Mouse (Mus musculus): Measurements from ENCODE around the gene Ern2. TPM values are rescaled to one million over a fixed set of nuclear protein-coding genes. Genes with fewer than 3 reads are reported as not detected.

Gene Ern2
- not detected for polyA plus RNA-seq (2012; fragmentation: generic; extraction: Trizol)

DNA sequence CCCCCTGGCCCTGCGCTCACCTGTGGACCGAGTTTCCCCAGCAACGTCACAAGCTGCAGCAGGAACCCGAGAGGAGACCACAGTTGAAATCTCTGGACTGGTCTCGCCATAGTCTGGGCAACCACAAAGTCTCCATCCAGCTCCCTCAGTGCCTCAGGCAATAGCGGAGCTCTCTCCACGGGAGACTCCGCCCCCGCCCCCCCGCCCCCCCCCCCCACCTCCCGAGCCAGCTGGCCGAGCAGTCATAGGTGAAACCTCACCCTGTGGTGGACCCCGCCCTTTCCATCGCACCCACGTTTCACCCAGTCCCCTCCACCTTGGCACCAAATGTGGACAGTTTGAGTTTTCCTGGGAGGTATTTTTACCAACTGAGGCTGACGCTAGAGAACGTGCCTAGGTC is at the start of gene Ern2:
Gene Ern2, minus strand, starts transcription at position 165 of the 400 bp plus-strand sequence.
- Histone ChIP-seq H3ac (ENCODE audit: control insufficient read depth, insufficient read length) (no peak within 1 kb of the TSS), H3K4me3 (no peak within 1 kb of the TSS), H3K4me2 (ENCODE audit: low read depth) (no peak within 1 kb of the TSS), H3K36me3 (ENCODE audit: control insufficient read depth, insufficient read depth) (no peaks in the 10 kb centered on the region), H3K79me2 (ENCODE audit: control insufficient read depth, insufficient read depth) (no peaks in the 10 kb centered on the region), H3K27me3 (ENCODE audit: control insufficient read depth, insufficient read depth, insufficient read length) (peaks cover 16% of the 10 kb centered on the region)
- TF ChIP-seq SRF (IDR thresholded peaks at IDR 0.05; ENCODE audit: control insufficient read depth, insufficient read length, low read depth) = no peak
- no peak for TF ChIP-seq MYOD1 (IDR thresholded peaks at IDR 0.05; ENCODE audit: control insufficient read depth in 1 of 3, insufficient read length in 2 of 3, low read depth in 2 of 3)
- TF ChIP-seq MAX (IDR thresholded peaks at IDR 0.05; ENCODE audit: low read depth) = no peak
- no peak for TF ChIP-seq REST (IDR thresholded peaks at IDR 0.05; ENCODE audit: insufficient read depth, insufficient read length)
- TF ChIP-seq E2F4 (IDR thresholded peaks at IDR 0.05; ENCODE audit: insufficient read depth) = no peak
- no peak for TF ChIP-seq TCF12 (IDR thresholded peaks at IDR 0.05; ENCODE audit: insufficient read depth, poor library complexity, severe bottlenecking)
- no peak for TF ChIP-seq CEBPB (IDR thresholded peaks at IDR 0.05; ENCODE audit: insufficient read depth, poor library complexity, severe bottlenecking)
- no peak for TF ChIP-seq USF1 (IDR thresholded peaks at IDR 0.05; ENCODE audit: low read depth)
- TF ChIP-seq TCF3 (IDR thresholded peaks at IDR 0.05; ENCODE audit: insufficient read length, low read depth) = no peak
- no peak for TF ChIP-seq POLR2AphosphoS2 (IDR thresholded peaks at IDR 0.05; ENCODE audit: insufficient read length, low read depth)
- TF ChIP-seq POLR2A (IDR thresholded peaks at IDR 0.05; ENCODE audit: insufficient read length, low read depth) = no peak
- TF ChIP-seq MYOG (IDR thresholded peaks at IDR 0.05; ENCODE audit: control insufficient read depth in 1 of 3, insufficient read depth in 1 of 3, insufficient read length in 2 of 3, low read depth in 2 of 3) = no peak

GRCm38 (mm10) chr7:122230866-122231265 is 44.9 kb upstream of the Ern2 start:
- Histone ChIP-seq H3K4me3 (no peak overlapping the region), H3K79me2 (ENCODE audit: control insufficient read depth, insufficient read depth) (no peaks in the 10 kb centered on the region), H3K36me3 (ENCODE audit: control insufficient read depth, insufficient read depth) (no peaks in the 10 kb centered on the region), H3K4me2 (ENCODE audit: low read depth) (no peak overlapping the region), H3ac (ENCODE audit: control insufficient read depth, insufficient read length) (no peak overlapping the region), H3K27me3 (ENCODE audit: control insufficient read depth, insufficient read depth, insufficient read length) (peaks cover 4% of the 10 kb centered on the region)
- TF ChIP-seq CEBPB (IDR thresholded peaks at IDR 0.05; ENCODE audit: insufficient read depth, poor library complexity, severe bottlenecking) (no peak), REST (IDR thresholded peaks at IDR 0.05; ENCODE audit: insufficient read depth, insufficient read length) (no peak), SRF (IDR thresholded peaks at IDR 0.05; ENCODE audit: control insufficient read depth, insufficient read length, low read depth) (no peak), MYOD1 (IDR thresholded peaks at IDR 0.05; ENCODE audit: control insufficient read depth in 1 of 3, insufficient read length in 2 of 3, low read depth in 2 of 3) (no peak), E2F4 (IDR thresholded peaks at IDR 0.05; ENCODE audit: insufficient read depth) (no peak)

- Histone ChIP-seq H3K79me2 (ENCODE audit: control insufficient read depth, insufficient read depth) (no peaks in the 10 kb centered on the region), H3ac (ENCODE audit: control insufficient read depth, insufficient read length) (no peak overlapping the region), H3K27me3 (ENCODE audit: control insufficient read depth, insufficient read depth, insufficient read length) (peaks cover 4% of the 10 kb centered on the region), H3K36me3 (ENCODE audit: control insufficient read depth, insufficient read depth) (no peaks in the 10 kb centered on the region), H3K4me3 (no peak overlapping the region), H3K4me2 (ENCODE audit: low read depth) (no peak overlapping the region)
- no peak for TF ChIP-seq POLR2AphosphoS2 (IDR thresholded peaks at IDR 0.05; ENCODE audit: insufficient read length, low read depth)
- no peak for TF ChIP-seq TCF3 (IDR thresholded peaks at IDR 0.05; ENCODE audit: insufficient read length, low read depth)
- no peak for TF ChIP-seq CEBPB (IDR thresholded peaks at IDR 0.05; ENCODE audit: insufficient read depth, poor library complexity, severe bottlenecking)
- TF ChIP-seq REST (IDR thresholded peaks at IDR 0.05; ENCODE audit: insufficient read depth, insufficient read length) = no peak
- TF ChIP-seq TCF12 (IDR thresholded peaks at IDR 0.05; ENCODE audit: insufficient read depth, poor library complexity, severe bottlenecking) = no peak
- TF ChIP-seq MYOD1 (IDR thresholded peaks at IDR 0.05; ENCODE audit: control insufficient read depth in 1 of 3, insufficient read length in 2 of 3, low read depth in 2 of 3) = no peak
- TF ChIP-seq POLR2A (IDR thresholded peaks at IDR 0.05; ENCODE audit: insufficient read length, low read depth) = no peak
- TF ChIP-seq USF1 (IDR thresholded peaks at IDR 0.05; ENCODE audit: low read depth) = no peak
- TF ChIP-seq SRF (IDR thresholded peaks at IDR 0.05; ENCODE audit: control insufficient read depth, insufficient read length, low read depth) = no peak
- no peak for TF ChIP-seq MYOG (IDR thresholded peaks at IDR 0.05; ENCODE audit: control insufficient read depth in 1 of 3, insufficient read depth in 1 of 3, insufficient read length in 2 of 3, low read depth in 2 of 3)
Measured at GRCm38 (mm10) chr7:122229916-122230315, 43.9 kb upstream of the Ern2 start.

DNA sequence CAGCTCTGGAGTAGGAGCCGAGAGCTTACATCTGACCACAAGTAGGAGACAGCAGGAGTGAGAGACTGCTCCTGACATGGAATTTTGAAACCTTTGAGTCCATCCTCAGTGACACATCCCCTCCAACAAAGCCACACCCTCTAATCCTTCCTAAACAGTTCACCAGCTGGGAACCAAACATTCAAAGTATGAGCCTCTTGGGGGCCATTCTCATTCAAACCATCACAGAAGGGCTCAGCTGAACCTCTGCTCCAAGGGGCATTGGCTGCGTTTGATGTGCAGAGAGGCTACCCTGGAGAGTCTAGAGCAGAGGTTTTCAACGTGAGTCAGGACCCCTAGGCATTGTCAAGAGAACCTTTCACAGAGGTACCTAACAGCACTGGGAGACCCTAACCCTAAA is 43.3 kb upstream of the Ern2 start:
- no peaks in the 10 kb centered on the region for H3K79me2 ChIP-seq (ENCODE audit: control insufficient read depth, insufficient read depth)
- no peak overlapping the region for H3K4me2 ChIP-seq (ENCODE audit: low read depth)
- no peaks in the 10 kb centered on the region for H3K36me3 ChIP-seq (ENCODE audit: control insufficient read depth, insufficient read depth)
- no peak overlapping the region for H3K4me3 ChIP-seq
- H3K27me3 ChIP-seq (ENCODE audit: control insufficient read depth, insufficient read depth, insufficient read length) = no peaks in the 10 kb centered on the region
- no peak overlapping the region for H3ac ChIP-seq (ENCODE audit: control insufficient read depth, insufficient read length)
- TF ChIP-seq CEBPB (IDR thresholded peaks at IDR 0.05; ENCODE audit: insufficient read depth, poor library complexity, severe bottlenecking) (no peak), MAX (IDR thresholded peaks at IDR 0.05; ENCODE audit: low read depth) (no peak), POLR2AphosphoS2 (IDR thresholded peaks at IDR 0.05; ENCODE audit: insufficient read length, low read depth) (no peak), MYOG (IDR thresholded peaks at IDR 0.05; ENCODE audit: control insufficient read depth in 1 of 3, insufficient read depth in 1 of 3, insufficient read length in 2 of 3, low read depth in 2 of 3) (no peak), TCF3 (IDR thresholded peaks at IDR 0.05; ENCODE audit: insufficient read length, low read depth) (no peak), MYOD1 (IDR thresholded peaks at IDR 0.05; ENCODE audit: control insufficient read depth in 1 of 3, insufficient read length in 2 of 3, low read depth in 2 of 3) (no peak), TCF12 (IDR thresholded peaks at IDR 0.05; ENCODE audit: insufficient read depth, poor library complexity, severe bottlenecking) (no peak), POLR2A (IDR thresholded peaks at IDR 0.05; ENCODE audit: insufficient read length, low read depth) (no peak), USF1 (IDR thresholded peaks at IDR 0.05; ENCODE audit: low read depth) (no peak), SRF (IDR thresholded peaks at IDR 0.05; ENCODE audit: control insufficient read depth, insufficient read length, low read depth) (no peak), REST (IDR thresholded peaks at IDR 0.05; ENCODE audit: insufficient read depth, insufficient read length) (no peak)

- Histone ChIP-seq H3K36me3 (ENCODE audit: control insufficient read depth, insufficient read depth) (no peaks in the 10 kb centered on the region), H3K27me3 (ENCODE audit: control insufficient read depth, insufficient read depth, insufficient read length) (no peaks in the 10 kb centered on the region), H3K4me3 (no peak overlapping the region), H3K4me2 (ENCODE audit: low read depth) (no peak overlapping the region), H3K79me2 (ENCODE audit: control insufficient read depth, insufficient read depth) (no peaks in the 10 kb centered on the region), H3ac (ENCODE audit: control insufficient read depth, insufficient read length) (no peak overlapping the region)
- TF ChIP-seq TCF3 (IDR thresholded peaks at IDR 0.05; ENCODE audit: insufficient read length, low read depth) (no peak), USF1 (IDR thresholded peaks at IDR 0.05; ENCODE audit: low read depth) (no peak), CEBPB (IDR thresholded peaks at IDR 0.05; ENCODE audit: insufficient read depth, poor library complexity, severe bottlenecking) (no peak), TCF12 (IDR thresholded peaks at IDR 0.05; ENCODE audit: insufficient read depth, poor library complexity, severe bottlenecking) (no peak), MAX (IDR thresholded peaks at IDR 0.05; ENCODE audit: low read depth) (no peak), POLR2AphosphoS2 (IDR thresholded peaks at IDR 0.05; ENCODE audit: insufficient read length, low read depth) (no peak), SRF (IDR thresholded peaks at IDR 0.05; ENCODE audit: control insufficient read depth, insufficient read length, low read depth) (no peak), MYOG (IDR thresholded peaks at IDR 0.05; ENCODE audit: control insufficient read depth in 1 of 3, insufficient read depth in 1 of 3, insufficient read length in 2 of 3, low read depth in 2 of 3) (no peak), E2F4 (IDR thresholded peaks at IDR 0.05; ENCODE audit: insufficient read depth) (no peak), MYOD1 (IDR thresholded peaks at IDR 0.05; ENCODE audit: control insufficient read depth in 1 of 3, insufficient read length in 2 of 3, low read depth in 2 of 3) (no peak)
Measured at GRCm38 (mm10) chr7:122226744-122227143, 40.7 kb upstream of the Ern2 start.

All from myocyte (in vitro differentiated cells).